Mouse (Mus musculus): ENCODE results near the gene Gm49721.
"Not testable (repeated sequence)": the region's sequence is repeated elsewhere in the genome, so short reads cannot be mapped to it uniquely, and the experiment has no call there.

Gm49721 gene

GRCm38 (mm10) chr17:6978287-6979248 lies at the start of gene Gm49721:
TSS of gene Gm49721 (plus strand) at chr17:6978904.
- DNase-seq (ENCODE audit: low read depth): peak; percentile 51

DNA sequence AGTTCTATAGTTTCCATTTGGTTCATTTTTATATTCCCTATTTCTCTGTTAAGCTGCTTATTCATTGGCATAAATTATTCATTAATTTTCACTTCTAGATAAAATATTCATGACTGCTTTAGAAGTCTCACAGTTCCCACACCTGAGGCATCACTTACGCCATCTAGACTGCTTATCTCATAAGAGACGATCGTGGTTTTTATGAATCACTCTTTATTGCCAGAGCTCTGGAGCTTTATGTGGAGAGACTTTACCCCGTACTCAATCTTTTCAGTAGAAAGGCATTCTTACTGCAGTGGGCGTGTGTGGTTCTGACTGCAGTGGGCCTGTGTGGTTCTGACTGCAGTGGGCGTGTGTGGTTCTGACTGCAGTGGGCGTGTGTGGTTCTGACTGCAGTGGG lies 47.1 kb upstream of the Gm49721 start:
- DNase-seq (ENCODE audit: low read depth): not testable (repeated sequence)

DNA sequence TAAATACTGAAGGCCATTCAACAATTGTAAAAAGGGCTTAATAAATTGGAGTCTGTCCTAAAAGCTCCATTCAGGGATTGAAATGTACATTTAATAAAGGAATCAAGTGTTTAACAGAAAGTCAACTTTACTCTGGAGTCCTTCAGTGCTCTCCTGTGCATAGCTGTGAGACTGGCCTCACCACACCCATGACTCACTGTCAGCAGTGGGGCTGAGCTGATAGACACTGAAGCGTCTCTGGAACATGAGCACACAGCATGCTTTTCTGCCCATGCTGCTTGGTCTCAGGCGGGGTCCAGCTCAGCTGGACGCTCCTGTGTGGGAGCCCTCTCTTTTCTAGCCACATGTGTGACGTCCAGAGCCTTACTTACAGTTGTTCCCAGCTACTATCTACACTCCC lies 36.1 kb upstream of the Gm49721 start:
- not testable (repeated sequence) for DNase-seq (ENCODE audit: low read depth)

- not testable (repeated sequence) for DNase-seq (ENCODE audit: low read depth)
Observed at GRCm38 (mm10) chr17:6947637-6947983, 31.1 kb upstream of the Gm49721 start.

DNA sequence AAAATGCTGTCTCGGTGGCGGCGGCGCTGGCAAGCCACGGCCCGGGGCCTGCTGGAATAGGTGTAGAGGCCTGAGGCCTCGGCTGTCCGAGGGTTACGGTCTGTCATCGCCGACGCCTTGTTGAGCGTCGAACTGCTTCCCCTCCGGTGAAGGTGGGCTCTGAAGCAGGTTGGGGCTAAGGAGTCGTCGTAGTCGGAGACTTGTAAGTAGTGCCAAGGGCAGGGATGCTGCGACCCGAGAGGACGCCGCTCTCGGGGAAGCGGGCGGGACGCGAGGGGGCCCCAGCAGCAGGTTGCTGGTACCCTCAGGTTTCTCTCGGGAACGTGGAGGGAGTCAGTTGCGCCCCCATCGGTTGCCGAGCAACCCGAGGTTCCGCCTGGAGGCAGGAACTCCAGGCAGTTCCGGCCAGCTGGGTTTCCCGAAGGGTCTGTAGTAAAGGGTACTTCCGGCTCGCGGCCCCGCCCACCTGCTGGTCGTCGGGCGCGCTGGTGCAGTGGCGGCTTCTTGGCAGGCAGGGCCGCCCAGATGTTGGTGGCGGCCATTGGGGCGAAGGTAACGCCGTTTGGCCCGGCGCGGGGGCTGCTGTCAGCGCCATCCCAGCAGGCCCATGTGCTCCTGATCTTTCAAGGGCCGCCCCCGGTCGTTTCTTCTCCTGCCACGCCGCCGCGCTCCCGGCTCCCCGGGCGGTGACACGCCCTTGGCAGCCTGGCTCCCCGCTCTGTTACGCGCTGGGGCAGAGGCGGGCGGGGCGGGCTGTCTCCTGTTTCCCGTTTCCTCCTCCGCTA lies 30.5 kb upstream of the Gm49721 start, which contains the start of gene Rsph3b:
Gene Rsph3b, minus strand, starts transcription at position 699 of the 785 bp plus-strand sequence.
- peak; percentile 89 for DNase-seq (ENCODE audit: low read depth)

DNA sequence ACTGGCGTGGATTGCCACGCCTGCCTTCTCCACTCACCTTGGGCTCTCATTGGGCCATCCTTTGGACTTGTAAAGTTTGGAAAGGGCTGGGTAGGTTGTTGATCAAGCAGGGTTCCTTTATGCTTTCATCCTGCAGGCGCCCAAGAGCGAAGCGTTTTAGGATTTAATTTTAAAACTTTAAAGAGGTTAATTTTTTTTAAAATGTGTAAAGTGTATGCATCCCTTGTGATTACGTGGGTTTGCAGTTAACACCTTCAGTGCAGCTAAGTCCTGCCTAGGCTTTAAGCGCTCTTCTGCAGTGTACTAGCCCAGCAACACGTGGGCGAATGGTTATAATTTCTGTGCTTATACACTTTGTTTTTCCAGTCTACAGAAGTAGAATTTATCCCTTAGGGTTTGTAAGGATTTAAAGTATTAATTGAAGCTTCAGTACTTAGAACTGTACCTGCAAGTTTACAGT lies 29.9 kb upstream of the Gm49721 start:
- not testable (repeated sequence) for DNase-seq (ENCODE audit: low read depth)

GRCm38 (mm10) chr17:6958881-6959280 lies 19.8 kb upstream of the Gm49721 start:
- not testable (repeated sequence) for DNase-seq (ENCODE audit: low read depth)

GRCm38 (mm10) chr17:6959543-6960259 lies 19.0 kb upstream of the Gm49721 start:
- not testable (repeated sequence) for DNase-seq (ENCODE audit: low read depth)

- not testable (repeated sequence) for DNase-seq (ENCODE audit: low read depth)
Observed at GRCm38 (mm10) chr17:6960349-6960748, 18.4 kb upstream of the Gm49721 start.

DNA sequence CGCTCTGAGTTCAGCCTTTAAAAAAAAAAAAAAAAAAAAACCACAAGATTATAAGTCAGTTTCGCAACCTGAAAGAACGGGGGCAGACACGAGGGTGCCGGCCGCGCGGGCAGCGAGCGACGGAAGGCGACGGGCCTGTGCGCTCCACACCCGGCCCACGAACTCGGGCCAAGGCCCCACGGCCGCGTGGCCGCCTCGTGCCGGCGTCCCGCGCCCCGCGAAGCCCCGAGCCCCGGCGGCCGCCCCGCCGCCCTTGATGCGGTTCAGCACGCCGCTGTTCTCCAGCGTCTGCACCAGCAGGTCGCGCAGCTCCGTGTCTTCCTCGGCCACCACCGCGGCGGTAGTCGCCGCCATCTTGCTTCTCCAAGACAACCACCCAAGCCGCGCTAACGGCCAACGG lies 17.9 kb upstream of the Gm49721 start, which contains the start of gene Tagap1:
Gene Tagap1, minus strand, starts transcription at position 381 of the 400 bp plus-strand sequence.
- DNase-seq (ENCODE audit: low read depth): peak; percentile 22

DNA sequence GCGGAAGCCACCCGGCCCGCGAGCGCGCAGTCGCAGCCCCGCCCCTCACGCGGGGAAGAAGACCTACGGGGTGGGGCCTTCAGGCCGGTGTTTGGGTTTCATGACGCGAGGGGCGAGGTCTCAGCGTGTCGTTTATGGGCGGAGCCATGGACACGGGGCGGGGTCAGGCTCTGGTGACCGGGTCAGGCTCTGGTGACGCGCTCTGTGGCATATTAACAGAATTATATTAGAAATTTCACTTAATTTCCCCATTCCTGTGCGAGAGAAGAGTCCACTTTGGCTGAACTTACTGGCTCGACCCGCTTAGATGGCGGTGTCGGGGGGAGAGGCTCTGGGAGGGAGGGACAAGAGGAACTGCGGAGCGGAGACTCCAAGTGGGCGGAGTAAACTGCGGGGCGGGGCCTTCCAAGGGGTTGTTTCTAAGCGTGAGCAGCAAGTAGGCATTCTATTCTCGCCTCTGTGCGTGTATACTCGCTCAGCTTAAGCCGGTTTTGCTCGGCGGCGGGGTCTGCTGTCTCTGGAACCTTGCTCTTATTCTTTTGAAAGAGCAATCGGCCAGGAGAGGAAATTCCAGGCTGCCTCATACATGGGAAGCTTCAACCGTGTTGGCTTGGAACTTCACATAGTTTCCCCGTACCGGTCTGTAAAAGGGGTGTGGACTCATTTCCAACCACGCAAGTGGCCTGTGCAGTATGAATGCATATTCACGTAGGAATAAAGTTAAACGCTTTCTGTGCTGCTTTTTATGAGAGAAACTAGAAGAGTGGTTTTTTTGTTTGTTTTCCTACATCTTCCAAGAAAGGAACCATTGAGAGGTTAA lies 17.3 kb upstream of the Gm49721 start:
- peak; percentile 37 for DNase-seq (ENCODE audit: low read depth)

- DNase-seq (ENCODE audit: low read depth): not testable (repeated sequence)
Observed at GRCm38 (mm10) chr17:6962339-6962738, 16.4 kb upstream of the Gm49721 start.

GRCm38 (mm10) chr17:6962936-6963335 lies 15.8 kb upstream of the Gm49721 start:
- DNase-seq (ENCODE audit: low read depth): not testable (repeated sequence)

DNA sequence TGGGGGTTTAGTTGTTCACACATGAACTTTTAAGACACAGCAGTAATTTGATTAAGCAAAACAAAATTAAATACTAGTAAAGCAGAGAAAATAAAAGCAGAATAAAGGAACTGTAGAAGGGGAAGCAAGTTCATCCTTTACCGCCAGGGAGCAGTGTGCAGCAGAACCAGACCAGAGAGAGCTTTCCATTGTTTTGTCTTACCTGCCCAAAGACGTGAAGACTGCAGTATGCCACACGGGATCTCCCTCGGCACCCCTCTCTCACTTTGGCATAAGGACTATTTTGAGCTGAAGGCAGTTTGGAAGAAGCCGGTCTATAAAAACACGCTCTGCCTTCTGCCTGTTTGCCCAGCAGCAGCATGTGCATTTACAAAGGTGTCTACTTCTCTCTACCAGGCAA lies 13.3 kb upstream of the Gm49721 start:
- peak; percentile 50 for DNase-seq (ENCODE audit: low read depth)

DNA sequence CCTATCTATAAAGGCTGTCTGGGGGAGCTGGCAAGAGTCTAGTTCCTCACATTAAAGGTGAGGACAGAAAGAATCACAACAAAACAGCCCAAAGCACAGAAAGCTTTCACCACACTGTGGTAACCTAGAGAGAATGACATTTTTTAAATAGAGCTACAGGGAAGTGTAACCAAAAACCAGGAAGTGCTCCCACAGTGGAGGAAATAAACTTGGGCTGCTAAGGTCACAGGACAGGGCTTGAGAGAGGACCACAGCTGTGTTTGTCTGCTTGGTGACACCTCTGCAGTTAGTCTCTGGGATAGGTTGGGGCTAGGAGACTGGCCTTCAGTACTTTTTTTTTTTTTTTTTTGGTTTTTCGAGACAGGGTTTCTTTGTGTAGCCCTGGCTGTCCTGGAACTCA lies 11.0 kb upstream of the Gm49721 start:
- not testable (repeated sequence) for DNase-seq (ENCODE audit: low read depth)

- not testable (repeated sequence) for DNase-seq (ENCODE audit: low read depth)
Observed at GRCm38 (mm10) chr17:6970334-6970733, 8.4 kb upstream of the Gm49721 start, which contains the start of gene Rnaset2b. TSS of gene Rnaset2b (plus strand) at chr17:6970634.

DNA sequence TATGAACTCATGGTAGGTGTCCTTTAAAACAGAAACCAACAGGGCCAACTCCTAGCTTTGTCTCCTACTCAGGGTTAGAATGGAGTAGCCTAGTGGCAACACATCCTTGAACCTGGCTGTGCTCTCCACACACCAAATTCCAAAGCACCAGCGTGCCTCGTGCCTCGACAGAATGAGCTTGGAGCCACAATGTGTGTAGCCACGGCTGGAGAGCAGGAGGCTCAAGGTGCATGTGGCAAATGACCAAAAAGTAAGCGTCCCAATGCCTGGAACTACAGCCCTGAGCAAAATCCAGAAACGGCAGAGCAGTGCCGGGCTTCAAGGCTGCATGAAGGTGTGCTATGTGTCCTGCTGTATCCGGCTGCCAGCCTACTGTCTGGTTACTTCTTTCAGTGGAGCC lies 7.5 kb upstream of the Gm49721 start:
- DNase-seq (ENCODE audit: low read depth): not testable (repeated sequence)

DNA sequence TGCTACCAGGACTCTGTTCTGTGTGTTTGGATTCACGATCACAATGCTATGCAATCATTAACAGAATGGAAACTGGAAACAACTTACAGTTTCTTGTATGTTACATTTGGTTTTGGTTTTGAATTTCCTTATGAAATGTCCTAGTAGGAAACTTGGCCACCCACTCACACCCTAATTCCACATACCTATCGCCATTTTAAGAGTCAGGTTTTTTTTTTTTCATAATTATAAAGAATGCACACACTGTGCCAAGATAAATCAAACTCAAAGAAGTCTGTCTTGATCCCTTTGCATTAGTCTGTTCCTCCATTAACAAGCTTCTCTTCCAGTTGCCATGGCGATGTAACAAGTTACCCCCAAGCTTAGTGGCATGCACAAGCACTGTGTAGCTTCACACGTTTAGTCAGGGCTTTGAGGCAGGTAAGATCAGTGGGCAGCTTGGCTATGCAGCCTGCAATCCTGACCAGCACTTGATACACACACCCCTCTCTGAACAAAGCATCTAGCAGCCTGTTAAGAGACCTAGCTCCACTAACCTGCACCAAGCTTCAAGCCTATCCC lies 5.8 kb upstream of the Gm49721 start:
- not testable (repeated sequence) for DNase-seq (ENCODE audit: low read depth)

GRCm38 (mm10) chr17:6974985-6975384 lies 3.7 kb upstream of the Gm49721 start:
- not testable (repeated sequence) for DNase-seq (ENCODE audit: low read depth)

DNA sequence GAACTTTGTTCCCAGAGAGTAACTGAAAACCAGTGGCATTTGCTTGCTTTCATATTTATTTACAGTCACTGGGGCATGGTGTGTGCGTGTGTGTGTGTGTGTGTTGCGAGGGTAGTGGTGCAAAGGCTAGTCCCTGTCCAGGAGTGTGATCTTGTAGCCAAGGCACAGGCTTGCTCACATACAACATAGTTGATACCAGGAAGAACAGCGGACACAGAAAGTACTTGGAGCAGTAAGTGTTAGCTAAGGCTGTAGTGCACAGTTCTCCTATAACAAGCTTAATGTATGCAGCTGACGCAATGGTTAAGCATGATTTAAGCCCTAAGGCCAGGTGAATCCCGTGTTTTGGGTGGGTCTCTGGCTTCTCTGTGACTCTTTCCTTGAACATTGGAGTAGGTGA lies 676 bp downstream of the Gm49721 start:
- peak; percentile 20 for DNase-seq (ENCODE audit: low read depth)
